Mouse (Mus musculus) intestine, embryonic 15.5 days (tissue): ENCODE measurements around the gene Chmp1a. TPM values are rescaled to one million over a fixed set of nuclear protein-coding genes. Genes with fewer than 3 reads are reported as not detected.
"Not testable (repeated sequence)": the region's sequence is repeated elsewhere in the genome, so short reads cannot be mapped to it uniquely, and the experiment has no call there.

Source experiments
- ATAC-seq: fragments of 200-750 bp; cut with Nextera tagmentation; 2 replicates; pipeline ENCODE4 v1.8.0; 2017; ENCODE audit warnings: moderate TSS enrichment, moderate library complexity
- H3K27ac ChIP-seq: fragments of 300-500 bp; sonication (generic); 2 replicates; pipeline ENCODE4 v1.5.1; 2015; ENCODE audit warnings: mild to moderate bottlenecking, inconsistent platforms
- H3K27me3 ChIP-seq: fragments of 300-500 bp; sonication (generic); replicated peaks from 2 replicates; pipeline ENCODE4 v1.6.1; 2015; ENCODE audit warnings: inconsistent platforms
- H3K36me3 ChIP-seq: fragments of 300-500 bp; sonication (generic); 2 replicates; pipeline ENCODE4 v1.6.1; 2015; ENCODE audit warnings: inconsistent platforms
- H3K4me1 ChIP-seq: fragments of 300-500 bp; sonication (generic); replicated peaks from 2 replicates; pipeline ENCODE4 v1.6.1; 2015; ENCODE audit warnings: inconsistent platforms
- H3K4me2 ChIP-seq: fragments of 300-500 bp; sonication (generic); replicated peaks from 2 replicates; pipeline ENCODE4 v1.6.1; 2015; ENCODE audit warnings: mild to moderate bottlenecking, inconsistent platforms
- H3K4me3 ChIP-seq: fragments of 300-500 bp; sonication (generic); replicated peaks from 2 replicates; pipeline ENCODE4 v1.5.1; 2015; ENCODE audit warnings: inconsistent platforms
- H3K9ac ChIP-seq: fragments of 300-500 bp; sonication (generic); 2 replicates; pipeline ENCODE4 v1.6.1; 2015; ENCODE audit warnings: inconsistent platforms
- H3K9me3 ChIP-seq: fragments of 300-500 bp; sonication (generic); 2 replicates; pipeline ENCODE4 v1.6.1; 2016; ENCODE audit warnings: inconsistent platforms
- WGBS: fragments of 180-500 bp; shearing (Covaris S2); methylation state at CpG from one replicate; pipeline ENCODE4 v1.1.7; 2015; 5-methylcytosine and 5-hydroxymethylcytosine counted together
- polyA plus RNA-seq: library from polyadenylated mRNA; unstranded; fragments of >200 nt; fragmentation: Nextera tagmentation; extraction: Ambion mirVana; gene quantifications from 2 replicates; pipeline ENCODE4 v1.2.1, GENCODE M21; 2015

Chmp1a gene
- polyA plus RNA-seq, 1 experiment from 2014 or later = 142 TPM

GRCm38 (mm10) chr8:123224278-123225266, 12.0 kb upstream of the Chmp1a start, which contains the start of gene Cdk10:
Cdk10 (plus strand) TSS chr8:123224842.
- Histone ChIP-seq H3K4me2 (peak within 1 kb of the TSS; percentile 87), H3K4me3 (peak within 1 kb of the TSS; percentile 81), H3K9me3 (no peaks in the 10 kb centered on the region), H3K27me3 (no peaks in the 10 kb centered on the region), H3K36me3 (0 out of 2 replicates have a peak, but pooled peaks cover 2% of the 10 kb centered on the region), H3K9ac (peak within 1 kb of the TSS; percentile 90), H3K4me1 (peaks cover 4% of the 10 kb centered on the region; the same call in 1 of the 2 replicates), H3K27ac (peak within 1 kb of the TSS; percentile 89)
- ATAC-seq = peak; percentile 95
- WGBS = 2% methylated on average over 59 of the region's 59 CpGs

- Histone ChIP-seq H3K9me3 (no peaks in the 10 kb centered on the region), H3K4me1 (peaks cover 4% of the 10 kb centered on the region; the same call in 1 of the 2 replicates), H3K27me3 (no peaks in the 10 kb centered on the region), H3K27ac (no peak overlapping the region), H3K36me3 (no peaks in the 10 kb centered on the region), H3K4me2 (no peak overlapping the region), H3K4me3 (no peak overlapping the region), H3K9ac (no peak overlapping the region)
- ATAC-seq = no peak
- 56% methylated on average over 1 of the region's 1 CpGs for WGBS
Measured at GRCm38 (mm10) chr8:123220917-123221316, 8.4 kb upstream of the Chmp1a start.

GRCm38 (mm10) chr8:123215430-123215829, 2.9 kb upstream of the Chmp1a start:
- 79% methylated on average over 3 of the region's 3 CpGs for WGBS
- H3K27ac ChIP-seq = no peak overlapping the region
- H3K4me3 ChIP-seq = no peak overlapping the region
- peaks cover 13% of the 10 kb centered on the region for H3K4me1 ChIP-seq
- 0 out of 2 replicates have a peak, but pooled peaks cover 1% of the 10 kb centered on the region for H3K36me3 ChIP-seq
- ATAC-seq = no peak
- no peaks in the 10 kb centered on the region for H3K27me3 ChIP-seq
- H3K9me3 ChIP-seq = no peaks in the 10 kb centered on the region
- no peak overlapping the region for H3K9ac ChIP-seq
- H3K4me2 ChIP-seq = no peak overlapping the region

GRCm38 (mm10) chr8:123213118-123213772, 682 bp upstream of the Chmp1a start:
- 15% methylated on average over 22 of the region's 22 CpGs for WGBS
- Histone ChIP-seq H3K9ac (peak overlapping the region; percentile 92), H3K36me3 (peaks cover 19% of the 10 kb centered on the region), H3K4me3 (peak overlapping the region; percentile 89), H3K27me3 (no peaks in the 10 kb centered on the region), H3K27ac (peak overlapping the region; percentile 55; the same call in 1 of the 2 replicates), H3K4me1 (peaks cover 13% of the 10 kb centered on the region), H3K9me3 (no peaks in the 10 kb centered on the region), H3K4me2 (peak overlapping the region; percentile 80)
- peak; percentile 42 for ATAC-seq

GRCm38 (mm10) chr8:123211876-123212275, 687 bp downstream of the Chmp1a start:
- H3K27ac ChIP-seq = 0 out of 2 replicates have a peak overlapping the region, but pooled peaks have one; percentile 58
- peak overlapping the region; percentile 92 for H3K9ac ChIP-seq

GRCm38 (mm10) chr8:123203571-123203970, 9.0 kb downstream of the Chmp1a start:
- H3K27me3 ChIP-seq = no peaks in the 10 kb centered on the region
- 80% methylated on average over 3 of the region's 3 CpGs for WGBS
- no peaks in the 10 kb centered on the region for H3K9me3 ChIP-seq
- H3K36me3 ChIP-seq = peaks cover 26% of the 10 kb centered on the region
- H3K27ac ChIP-seq = no peak overlapping the region
- no peak overlapping the region for H3K4me2 ChIP-seq
- no peak for ATAC-seq
- H3K4me3 ChIP-seq = no peak overlapping the region
- no peak overlapping the region for H3K9ac ChIP-seq
- no peaks in the 10 kb centered on the region for H3K4me1 ChIP-seq

More at GRCm38 (mm10) chr8:123211876-123212275, 687 bp downstream of the Chmp1a start:
- Histone ChIP-seq H3K4me1 (peaks cover 13% of the 10 kb centered on the region), H3K4me3 (peak overlapping the region; percentile 89), H3K4me2 (peak overlapping the region; percentile 80), H3K9me3 (no peaks in the 10 kb centered on the region), H3K27me3 (no peaks in the 10 kb centered on the region), H3K36me3 (peaks cover 32% of the 10 kb centered on the region)
- 36% methylated on average over 10 of the region's 10 CpGs for WGBS
- no peak; the same call in 1 of the 2 replicates for ATAC-seq

GRCm38 (mm10) chr8:123202288-123202687, 10.3 kb downstream of the Chmp1a start:
- peak; percentile 20; the same call in 1 of the 2 replicates for ATAC-seq

GRCm38 (mm10) chr8:123199864-123200263, 12.7 kb downstream of the Chmp1a start:
- Histone ChIP-seq H3K27me3 (no peaks in the 10 kb centered on the region), H3K9ac (no peak overlapping the region), H3K36me3 (no peaks in the 10 kb centered on the region), H3K4me1 (peaks cover 2% of the 10 kb centered on the region; the same call in 1 of the 2 replicates), H3K4me3 (no peak overlapping the region), H3K4me2 (no peak overlapping the region), H3K9me3 (no peaks in the 10 kb centered on the region), H3K27ac (no peak overlapping the region)
- ATAC-seq = no peak
- WGBS = 57% methylated on average over 14 of the region's 14 CpGs

More at GRCm38 (mm10) chr8:123202288-123202687, 10.3 kb downstream of the Chmp1a start:
- 23% methylated on average over 5 of the region's 5 CpGs for WGBS
- Histone ChIP-seq H3K9me3 (no peaks in the 10 kb centered on the region), H3K27ac (no peak overlapping the region), H3K4me3 (no peak overlapping the region), H3K9ac (no peak overlapping the region), H3K4me2 (no peak overlapping the region), H3K27me3 (no peaks in the 10 kb centered on the region), H3K36me3 (peaks cover 13% of the 10 kb centered on the region), H3K4me1 (no peaks in the 10 kb centered on the region)

- WGBS = 64% methylated on average over 5 of the region's 5 CpGs
- H3K36me3 ChIP-seq, H3K27me3 ChIP-seq, H3K9me3 ChIP-seq, H3K27ac ChIP-seq, H3K9ac ChIP-seq, H3K4me2 ChIP-seq, H3K4me3 ChIP-seq, H3K4me1 ChIP-seq: not testable (repeated sequence)
- ATAC-seq = peak; percentile 53
Measured at GRCm38 (mm10) chr8:123197016-123197415, 15.5 kb downstream of the Chmp1a start.

GRCm38 (mm10) chr8:123193771-123194170, 18.8 kb downstream of the Chmp1a start:
- no peak overlapping the region for H3K4me3 ChIP-seq
- H3K9ac ChIP-seq = no peak overlapping the region
- no peak overlapping the region for H3K27ac ChIP-seq
- peak; percentile 24; the same call in 1 of the 2 replicates for ATAC-seq
- peaks cover 16% of the 10 kb centered on the region for H3K4me1 ChIP-seq
- no peaks in the 10 kb centered on the region for H3K27me3 ChIP-seq
- no peaks in the 10 kb centered on the region for H3K9me3 ChIP-seq
- no peaks in the 10 kb centered on the region for H3K36me3 ChIP-seq
- WGBS = 70% methylated on average over 9 of the region's 9 CpGs
- H3K4me2 ChIP-seq = no peak overlapping the region

- Histone ChIP-seq H3K4me2 (no peak overlapping the region), H3K9ac (no peak overlapping the region), H3K9me3 (no peaks in the 10 kb centered on the region), H3K36me3 (no peaks in the 10 kb centered on the region), H3K4me3 (no peak overlapping the region), H3K4me1 (peaks cover 16% of the 10 kb centered on the region), H3K27me3 (no peaks in the 10 kb centered on the region), H3K27ac (no peak overlapping the region)
- WGBS = 46% methylated on average over 8 of the region's 8 CpGs
- peak; percentile 40 for ATAC-seq
Measured at GRCm38 (mm10) chr8:123191908-123192307, 20.7 kb downstream of the Chmp1a start.

- H3K27ac ChIP-seq = no peak overlapping the region
- no peaks in the 10 kb centered on the region for H3K36me3 ChIP-seq
- H3K9me3 ChIP-seq = no peaks in the 10 kb centered on the region
- H3K4me3 ChIP-seq = no peak overlapping the region
- H3K4me2 ChIP-seq = peak overlapping the region; percentile 43
- no peak overlapping the region for H3K9ac ChIP-seq
- ATAC-seq = peak; percentile 45
- peaks cover 22% of the 10 kb centered on the region for H3K4me1 ChIP-seq
- H3K27me3 ChIP-seq = no peaks in the 10 kb centered on the region
- 4% methylated on average over 9 of the region's 9 CpGs for WGBS
Measured at GRCm38 (mm10) chr8:123190678-123191077, 21.9 kb downstream of the Chmp1a start.
